Mouse (Mus musculus): ENCODE measurements at regions not wholly inside any gene's neighbourhood (a gene's known extent, or its start where the extent isn't known, plus 50 kb on each side); places are given as distances from the start of the nearest gene placed in this dataset.

DNA sequence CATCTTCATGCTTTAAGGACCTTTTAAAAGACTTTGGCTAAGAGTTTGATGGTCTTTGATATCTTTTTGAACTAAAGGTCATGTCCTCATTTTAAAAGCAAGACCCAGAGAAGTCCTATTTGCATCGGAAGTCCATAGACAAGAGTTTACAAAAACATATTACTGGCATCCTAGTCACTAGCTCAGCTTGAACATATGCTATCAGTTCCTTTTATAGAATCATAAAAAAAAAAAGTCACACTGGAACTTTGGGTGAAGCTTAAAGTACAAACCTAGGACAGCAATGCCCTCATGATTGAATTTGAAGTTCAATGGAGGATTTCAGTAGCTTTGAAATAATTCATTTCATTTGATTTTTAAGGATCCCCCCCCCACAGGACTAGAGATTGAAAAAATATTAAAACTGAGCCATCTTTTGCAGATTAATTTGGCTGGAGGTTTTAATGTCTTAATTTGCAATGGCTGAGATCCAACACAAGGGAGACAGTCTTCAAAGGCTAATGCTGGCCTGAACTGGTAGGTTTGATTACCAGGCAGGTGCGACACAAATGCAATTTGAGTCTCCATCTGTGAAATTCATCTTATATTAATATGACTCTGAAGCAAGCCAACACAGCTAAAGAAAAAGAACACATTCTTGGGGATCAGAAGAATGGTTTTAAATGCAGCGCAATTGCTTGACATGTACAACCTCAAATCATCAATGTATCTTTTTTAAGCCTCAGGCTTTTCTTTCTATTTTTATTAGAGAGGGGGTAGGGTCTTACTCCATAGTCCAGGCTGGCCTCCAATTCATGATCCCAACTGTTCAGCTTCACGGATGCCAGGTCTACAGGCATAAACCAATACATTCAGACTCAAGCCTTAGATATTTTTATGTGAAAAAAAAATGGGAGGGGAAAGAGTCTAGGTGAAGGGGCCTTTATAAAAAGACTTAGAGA lies 74.1 kb upstream of the Stxbp5l start:
- TF ChIP-seq MAX (IDR thresholded peaks at IDR 0.05; ENCODE audit: low read depth) (no peak), USF1 (IDR thresholded peaks at IDR 0.05; ENCODE audit: low read depth) (no peak), E2F4 (IDR thresholded peaks at IDR 0.05; ENCODE audit: insufficient read depth) (no peak)

Measured in myocyte (in vitro differentiated cells).